Mouse (Mus musculus) lung, postnatal 4 days (tissue): Measurements from ENCODE around the gene Dnah6.
A peak's percentile ranks its signal among the peaks of the same experiment; 100 is the strongest.

Experiments
- DNase-seq, 2 experiments: peaks; one replicate each; pipeline ENCODE4 v3.0.0; 2021

The Dnah6 gene

DNA sequence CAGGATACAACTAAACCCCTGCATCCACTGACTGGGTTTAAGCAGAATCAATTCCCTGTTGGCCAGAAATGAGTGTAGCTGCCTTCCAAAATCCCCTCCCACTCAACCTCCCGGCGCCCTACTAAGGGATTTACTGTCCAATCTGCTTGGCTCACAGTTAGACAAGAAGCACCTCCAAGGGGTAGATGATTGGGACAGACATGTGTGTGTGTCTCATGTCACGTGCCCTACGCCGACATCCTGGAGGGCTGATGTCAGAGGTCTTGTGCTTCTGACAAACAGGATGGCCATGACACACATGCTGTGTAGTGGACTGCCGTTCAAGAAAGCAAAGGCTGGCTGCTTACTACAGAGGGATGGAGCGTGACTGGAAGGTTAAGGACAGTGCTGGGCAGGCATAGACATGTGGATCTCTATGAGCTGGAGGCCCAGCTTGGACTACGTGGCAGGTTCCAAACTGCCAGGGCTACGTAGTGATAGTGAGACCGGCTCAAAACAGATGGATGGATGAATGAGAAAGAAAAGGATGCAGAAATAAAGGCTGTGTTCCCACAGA lies 202.6 kb downstream of the Dnah6 start:
- no peak for DNase-seq

DNA sequence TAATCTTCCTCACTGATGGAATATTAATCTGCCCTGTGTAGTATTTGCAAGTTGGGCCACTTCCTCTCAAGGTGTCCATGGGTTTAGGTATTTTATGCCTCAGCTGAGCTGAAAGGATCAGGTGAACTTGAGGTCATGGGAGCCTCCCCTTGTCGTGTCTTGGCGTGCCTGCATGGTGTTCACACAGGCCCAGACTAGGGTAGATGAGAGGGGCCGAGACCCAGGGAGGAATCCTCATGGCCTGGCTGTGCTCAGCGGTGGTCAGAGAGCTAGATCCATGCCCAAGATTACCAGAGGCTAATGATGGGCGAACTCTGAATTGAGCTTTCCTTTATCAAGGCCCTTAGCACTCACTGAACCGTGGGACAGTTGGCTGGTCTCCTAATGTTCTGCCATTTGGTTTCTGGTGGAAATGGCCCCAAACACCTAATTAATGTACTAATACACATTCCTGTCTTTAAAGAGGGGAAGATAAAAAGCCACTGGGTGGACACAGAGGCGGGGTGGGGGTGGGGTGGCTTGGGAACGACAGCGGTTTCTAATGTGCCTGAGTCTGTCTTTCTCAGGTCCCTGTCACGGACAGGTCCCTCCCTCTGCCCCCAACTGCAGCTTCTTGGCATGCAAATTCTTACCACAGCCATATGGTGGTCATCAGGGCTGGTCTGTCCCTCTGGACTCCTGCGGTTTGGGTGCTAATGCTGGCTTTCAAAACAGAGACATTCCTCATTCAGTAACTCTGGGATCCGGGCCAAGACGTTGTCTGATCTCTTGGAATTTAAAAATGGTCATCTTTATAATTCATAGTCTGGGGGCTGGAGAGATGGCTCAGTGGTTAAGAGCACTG lies 206.9 kb downstream of the Dnah6 start:
- peak; percentile 76 to 86 for DNase-seq

DNA sequence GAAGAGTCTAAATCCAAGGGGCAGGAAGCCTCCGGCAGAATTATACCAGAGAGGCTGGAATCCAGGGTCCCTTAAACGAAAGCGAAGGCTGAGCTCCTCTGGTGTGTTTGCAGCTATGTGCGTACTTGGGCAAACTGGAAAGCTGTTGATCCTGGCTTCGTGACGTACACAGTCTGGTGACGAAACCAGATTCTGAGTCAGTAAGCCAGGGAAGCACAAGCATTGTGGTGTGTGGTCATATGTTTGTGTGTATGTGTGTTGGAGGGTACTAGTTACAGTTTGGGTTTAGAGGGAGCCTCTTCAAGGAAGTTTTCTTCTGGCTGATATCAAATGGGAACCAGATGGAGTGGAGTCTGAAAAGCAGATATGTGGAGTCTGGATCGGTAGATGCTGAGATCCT lies 208.5 kb downstream of the Dnah6 start:
- DNase-seq: peak; percentile 50 to 58

DNA sequence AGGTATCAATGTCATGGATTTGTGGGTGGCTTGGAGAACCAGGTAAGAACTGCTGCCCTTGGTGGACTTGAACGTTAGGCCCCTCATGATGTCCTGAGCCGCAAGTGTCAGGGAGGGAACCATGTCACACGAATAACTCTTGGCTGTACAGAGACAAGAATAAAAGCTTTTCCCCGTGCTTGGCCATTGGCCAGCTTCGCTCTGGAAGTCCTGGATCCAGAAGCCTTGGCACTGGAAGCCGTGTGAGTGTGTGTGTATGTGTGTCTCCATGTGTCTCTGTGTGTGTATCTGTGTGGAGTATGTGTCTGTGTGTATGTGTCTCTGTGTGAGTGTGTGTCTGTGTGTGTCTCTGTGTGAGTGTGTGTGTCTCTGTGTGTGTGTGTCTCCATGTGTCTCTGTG lies 209.6 kb downstream of the Dnah6 start:
- DNase-seq: peak; percentile 52 to 77

DNA sequence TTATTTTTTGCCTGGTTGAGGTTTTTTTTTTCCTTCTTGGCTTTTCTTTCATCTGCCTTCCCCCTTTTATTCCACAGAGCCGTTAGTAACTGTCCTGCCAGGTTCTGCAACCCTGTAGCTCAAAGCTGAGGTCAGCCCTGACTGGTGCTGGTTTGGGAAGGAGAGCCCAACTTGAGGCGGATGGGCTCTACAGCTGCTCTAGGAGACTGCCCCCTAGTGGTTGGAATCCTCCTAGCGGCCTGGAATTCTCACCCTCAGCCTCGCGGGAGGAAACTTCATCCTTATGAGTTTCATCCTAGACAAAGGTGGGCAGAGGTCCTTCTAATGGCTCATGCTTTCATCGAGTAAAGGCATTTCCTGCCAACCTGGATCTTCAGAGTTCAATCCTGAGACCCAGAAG lies 211.4 kb downstream of the Dnah6 start:
- peak; percentile 76 to 86 for DNase-seq

DNA sequence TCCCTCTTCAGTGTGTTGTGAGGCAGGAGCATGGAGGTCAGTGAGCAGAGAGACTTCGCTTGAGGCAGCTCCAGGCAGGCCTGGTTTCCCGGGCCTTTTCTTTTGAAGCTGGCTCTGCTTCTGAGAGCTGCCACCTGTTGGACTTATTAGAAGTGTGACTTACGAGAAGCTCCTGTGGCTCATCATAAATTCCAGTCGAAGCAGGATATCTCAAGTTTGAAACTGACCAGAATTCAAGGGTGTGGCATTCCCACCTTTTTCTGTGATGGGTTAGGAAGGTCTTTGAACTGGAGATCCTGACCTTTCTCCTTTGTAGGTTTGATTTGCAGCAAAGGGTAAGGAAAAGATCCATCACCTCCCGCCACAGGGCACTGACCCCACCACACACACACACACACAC lies 217.8 kb downstream of the Dnah6 start:
- DNase-seq: no peak

DNA sequence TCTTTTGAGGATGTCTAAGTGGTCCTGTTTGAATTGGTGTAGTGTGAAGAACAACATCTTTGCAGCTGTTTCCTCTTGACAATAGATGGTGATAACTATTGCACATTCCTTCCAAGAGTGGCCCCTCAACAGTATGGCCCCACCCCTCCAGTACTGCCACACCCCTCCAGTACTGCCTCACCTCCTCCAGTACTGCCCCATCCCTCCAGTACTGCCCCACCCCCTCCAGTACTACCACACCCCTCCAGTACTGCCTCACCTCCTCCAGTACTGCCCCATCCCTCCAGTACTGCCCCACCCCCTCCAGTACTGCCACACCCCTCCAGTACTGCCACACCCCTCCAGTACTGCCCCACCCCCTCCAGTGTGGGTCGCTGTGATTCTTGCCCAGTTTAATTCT lies 219.1 kb downstream of the Dnah6 start:
- DNase-seq: no peak

DNA sequence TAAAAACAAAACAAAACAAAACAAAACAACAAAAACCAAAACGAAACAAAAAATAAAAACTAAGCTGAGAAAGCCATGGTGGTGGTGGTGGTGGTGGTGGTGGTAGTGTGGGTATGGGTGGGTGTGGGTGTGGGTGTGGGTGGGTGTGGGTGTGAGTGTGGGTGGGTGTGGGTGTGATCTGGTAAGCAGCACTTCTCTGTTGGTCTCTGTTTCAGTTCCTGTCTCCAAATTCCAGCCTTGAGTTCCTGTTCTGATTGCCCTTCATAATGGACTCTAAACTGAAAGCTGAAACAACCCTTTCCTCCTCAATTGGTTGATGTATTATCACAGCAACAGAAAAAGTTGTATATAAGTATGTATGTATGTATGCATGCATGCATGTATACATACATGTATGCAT lies 222.6 kb downstream of the Dnah6 start:
- no peak for DNase-seq

DNA sequence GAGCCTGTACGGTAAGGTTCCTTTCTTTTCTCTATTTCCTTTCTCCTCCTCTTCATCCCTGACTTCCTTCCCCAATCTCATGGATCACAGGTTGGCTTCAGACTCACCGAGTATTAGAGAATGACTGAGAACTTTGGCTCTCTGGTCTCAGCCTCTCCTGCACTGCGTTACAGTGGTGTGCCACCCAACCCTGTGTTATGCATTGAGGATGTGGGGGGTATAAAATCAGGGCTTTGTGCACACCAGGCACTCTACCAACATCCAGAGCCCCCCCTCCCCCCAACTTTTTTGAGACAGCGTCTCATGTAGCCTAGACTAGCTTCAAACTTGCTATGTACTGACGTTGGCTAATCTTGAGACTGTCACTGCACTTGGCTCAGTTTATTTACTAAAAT lies 227.8 kb downstream of the Dnah6 start:
- DNase-seq: no peak

DNA sequence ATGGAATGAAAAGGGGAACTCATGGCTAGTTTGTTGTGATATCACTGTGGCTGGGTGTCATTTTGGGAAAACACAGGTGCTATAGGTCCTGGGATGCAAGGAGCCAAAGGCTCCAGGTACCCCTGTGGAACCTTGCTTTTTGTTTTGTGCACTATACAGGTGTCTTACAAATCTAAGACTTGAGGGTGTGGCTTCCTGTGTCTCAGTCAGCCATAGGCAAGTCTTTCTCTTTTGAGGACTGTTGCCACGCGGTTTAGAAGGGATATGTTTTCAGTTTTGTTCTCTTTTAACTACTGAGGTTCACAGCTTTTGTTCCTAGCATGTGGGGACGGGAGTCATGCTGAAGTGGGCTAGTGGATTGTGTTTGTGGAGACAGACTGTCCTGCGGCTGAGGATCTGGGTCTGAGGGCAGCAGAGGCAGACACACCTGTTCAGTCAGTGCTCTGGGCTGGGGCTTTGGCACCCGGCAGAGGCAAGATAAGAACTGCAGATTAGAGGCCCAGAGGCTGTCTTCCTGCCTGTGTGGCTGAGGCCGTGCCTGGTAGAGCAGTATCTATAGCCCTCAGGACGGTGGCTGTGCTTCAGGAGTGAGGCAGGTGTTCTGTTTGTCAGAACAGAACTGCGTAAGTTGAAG lies 228.3 kb downstream of the Dnah6 start:
- DNase-seq: peak in 1 of 2 experiments; percentile 27

DNA sequence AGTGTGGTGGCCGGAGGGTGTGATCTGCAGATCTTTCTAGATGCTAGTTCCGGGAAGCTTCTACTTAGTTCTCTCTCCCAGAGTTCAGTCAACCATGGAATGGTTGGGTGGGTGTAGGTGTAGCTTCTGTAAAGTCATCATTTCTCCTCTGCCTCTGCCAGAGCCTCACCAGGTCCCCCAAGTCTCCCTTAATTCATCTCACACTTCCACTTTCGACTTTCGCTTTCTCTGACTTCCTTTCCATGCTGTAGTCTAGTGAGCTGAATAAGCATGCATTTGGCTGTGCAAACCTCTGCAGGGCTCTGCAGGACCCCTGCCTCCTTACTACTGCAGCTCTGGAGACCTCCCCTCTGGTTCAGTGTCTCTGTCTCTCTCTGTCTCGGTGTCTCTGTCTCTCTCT lies 231.2 kb downstream of the Dnah6 start:
- no peak for DNase-seq

DNA sequence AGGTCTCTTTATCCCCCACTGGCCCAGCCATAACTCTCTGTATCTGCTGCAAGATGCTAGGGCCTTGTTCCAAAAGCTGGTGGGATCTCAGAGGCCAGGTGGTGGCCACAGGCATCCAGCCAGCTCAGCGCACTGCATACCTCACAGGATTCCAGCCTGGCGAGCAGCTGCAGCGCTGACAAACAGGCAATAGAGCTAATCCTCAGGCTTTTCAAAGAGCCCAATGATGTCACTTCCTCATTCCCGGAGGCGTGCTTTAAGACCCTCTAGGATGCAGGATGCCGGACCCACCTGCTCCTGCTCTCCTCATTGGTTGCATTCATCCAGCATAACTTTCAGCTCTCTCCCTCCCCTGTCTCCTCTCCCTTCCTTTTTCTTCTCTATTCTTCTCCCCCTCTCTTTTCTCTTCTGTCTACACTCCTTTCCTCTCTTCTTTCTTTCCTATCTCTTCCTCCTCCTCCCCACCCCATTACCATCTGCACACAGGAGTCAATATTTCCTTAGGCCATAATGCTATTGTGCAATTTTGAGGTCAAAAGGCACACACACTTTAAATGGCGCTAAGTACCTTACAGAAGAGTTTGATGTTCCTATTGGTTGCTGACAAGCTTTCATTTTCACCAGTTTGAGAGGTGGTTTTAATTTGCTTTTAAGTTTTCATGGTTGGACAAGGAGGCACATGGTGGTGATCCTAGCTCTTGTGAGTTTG lies 232.3 kb downstream of the Dnah6 start:
- no peak for DNase-seq

DNA sequence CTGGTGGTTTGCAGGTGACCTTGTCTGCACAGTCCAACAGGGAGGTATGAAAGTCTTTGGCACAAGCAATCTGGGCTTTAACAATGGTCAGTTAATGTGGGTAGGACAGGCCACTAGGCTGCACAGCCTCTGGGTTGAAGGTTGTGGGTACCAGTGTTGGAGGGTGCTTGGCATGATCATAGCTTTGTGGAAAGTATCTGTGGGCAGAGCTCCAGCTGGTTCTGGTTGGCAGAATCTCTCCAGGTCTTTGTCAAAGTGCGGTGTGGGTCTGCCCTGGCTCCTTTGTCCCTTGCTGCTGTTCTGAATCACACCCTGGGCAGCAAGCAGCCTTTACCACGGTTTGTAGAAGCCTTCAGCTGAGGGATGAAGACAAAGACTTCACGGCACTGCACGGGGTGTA lies 238.9 kb downstream of the Dnah6 start:
- DNase-seq: no peak

DNA sequence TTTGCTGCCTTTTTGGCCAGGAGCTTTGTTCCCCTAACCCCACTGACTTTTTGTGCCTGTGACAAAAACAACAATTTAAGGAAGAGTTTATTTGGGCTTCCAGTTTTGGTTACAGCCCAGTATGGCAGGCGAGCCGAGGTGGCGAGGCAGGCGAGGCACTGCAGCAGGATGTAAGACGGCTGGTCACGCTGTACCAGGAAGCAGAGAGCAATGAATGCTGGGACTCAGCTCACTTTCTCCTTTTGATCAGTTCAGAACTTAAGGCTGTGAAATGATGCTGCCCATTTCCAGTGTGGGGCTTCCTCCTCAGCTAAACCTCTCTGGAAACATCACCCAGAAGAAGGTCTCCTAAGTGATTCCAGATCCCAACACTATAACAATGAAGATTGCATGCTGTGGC lies 239.6 kb downstream of the Dnah6 start:
- DNase-seq: peak in 1 of 2 experiments; percentile 45

DNA sequence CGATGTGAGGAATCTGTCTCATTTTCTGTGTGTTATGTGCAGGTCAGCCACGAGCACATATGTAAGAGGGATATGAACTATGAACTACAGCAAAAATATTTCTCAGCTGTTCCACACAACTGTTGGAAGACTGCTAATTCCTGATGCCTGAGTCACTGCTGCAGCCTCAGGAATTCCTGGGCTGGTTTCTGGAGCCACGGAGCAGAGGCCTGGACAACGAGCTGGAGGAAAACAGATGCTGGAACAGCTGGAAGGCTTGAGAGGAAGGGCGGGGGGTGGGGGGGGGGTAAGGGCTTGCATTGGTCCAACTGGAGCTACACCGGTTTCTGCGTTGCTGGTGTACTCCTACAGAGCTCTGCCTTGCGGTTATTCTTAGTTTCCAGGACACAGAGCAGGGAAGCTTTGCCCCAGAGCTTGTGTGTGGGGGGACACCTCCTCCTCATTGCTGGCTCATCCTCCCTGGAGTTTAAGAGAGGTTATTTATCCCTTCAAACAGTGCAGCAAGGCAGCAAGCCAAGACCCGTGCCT lies 240.3 kb downstream of the Dnah6 start:
- DNase-seq: peak; percentile 49 to 85

DNA sequence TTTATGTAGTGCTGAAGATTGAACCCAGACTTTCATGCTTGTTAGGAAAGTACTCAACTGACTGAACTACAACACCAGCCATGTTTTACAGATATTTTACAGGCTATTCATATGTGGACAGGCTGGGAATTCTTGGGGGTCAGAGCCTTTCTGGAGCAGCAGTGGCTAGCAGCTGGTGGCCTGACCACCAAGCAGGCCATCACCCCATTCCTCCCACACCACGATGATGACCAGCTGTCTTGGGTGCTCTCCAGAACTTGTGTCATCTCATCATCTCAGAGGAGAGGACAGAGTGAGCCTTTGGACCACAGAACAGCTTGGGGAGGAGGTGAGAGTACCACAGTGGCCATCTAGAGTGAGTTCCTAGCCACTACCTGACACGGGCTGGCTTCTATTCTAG lies 244.6 kb downstream of the Dnah6 start:
- peak; percentile 30 to 77 for DNase-seq

DNA sequence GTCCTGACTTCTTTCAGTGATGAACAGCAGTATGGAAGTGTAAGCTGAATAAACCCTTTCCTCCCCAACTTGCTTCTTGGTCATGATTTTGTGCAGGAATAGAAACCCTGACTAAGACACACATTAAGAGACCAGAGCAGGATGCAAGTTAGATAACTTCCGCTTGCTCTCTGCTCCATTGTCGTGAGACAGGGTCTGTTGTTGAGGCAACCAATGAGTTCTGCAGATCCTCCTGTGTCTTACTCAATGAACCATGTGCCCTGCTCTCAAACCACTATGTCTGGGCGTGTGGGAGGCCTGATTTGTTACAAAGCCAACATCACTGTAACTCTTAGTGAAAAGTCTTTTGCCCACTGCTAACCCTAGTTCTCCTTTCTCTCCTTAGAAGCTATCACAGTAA lies 250.4 kb downstream of the Dnah6 start:
- DNase-seq: no peak

DNA sequence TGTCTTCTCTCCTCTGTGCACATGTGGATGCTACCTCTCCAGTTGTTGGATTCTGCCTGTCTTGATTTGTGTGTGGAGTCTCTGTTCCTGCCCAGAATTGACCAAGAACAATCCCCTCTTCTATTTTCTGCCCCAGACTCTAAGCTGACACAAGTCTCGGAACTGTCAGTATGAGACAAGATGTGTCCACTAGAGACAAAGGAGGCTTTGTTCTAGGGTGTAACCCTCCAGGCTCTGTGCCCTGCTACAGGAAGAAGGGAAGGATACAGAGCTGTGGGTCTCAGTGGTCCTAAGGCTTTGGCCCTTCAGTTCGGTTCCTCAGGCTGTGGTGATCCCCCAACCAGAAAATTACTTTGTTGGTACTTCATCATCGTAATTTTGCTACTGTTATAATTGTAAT lies 251.7 kb downstream of the Dnah6 start:
- no peak for DNase-seq
